Mouse (Mus musculus): ENCODE results near the gene Itpkb.

The Itpkb gene

GRCm38 (mm10) chr1:180312792-180313311 lies 17.4 kb upstream of the Itpkb start:
- in situ Hi-C loops (cut with MboI; ENCODE audit: low pct_unique_long_range_greater_than_20kb in 1 of 2, low sequenced_read_pairs in 2 of 2, unreplicated experiment in 1 of 2), result no loop called here

- in situ Hi-C loops (cut with MboI; ENCODE audit: low pct_unique_long_range_greater_than_20kb in 1 of 2, low sequenced_read_pairs in 2 of 2, unreplicated experiment in 1 of 2), result no loop called here
Measured at GRCm38 (mm10) chr1:180313517-180314440, 16.5 kb upstream of the Itpkb start.

- in situ Hi-C loops (cut with MboI; ENCODE audit: low pct_unique_long_range_greater_than_20kb in 1 of 2, low sequenced_read_pairs in 2 of 2, unreplicated experiment in 1 of 2), result no loop called here
Measured at GRCm38 (mm10) chr1:180314641-180315040, 15.6 kb upstream of the Itpkb start.

- in situ Hi-C loops (cut with MboI; ENCODE audit: low pct_unique_long_range_greater_than_20kb in 1 of 2, low sequenced_read_pairs in 2 of 2, unreplicated experiment in 1 of 2), result no loop called here
Measured at GRCm38 (mm10) chr1:180315127-180315526, 15.2 kb upstream of the Itpkb start.

GRCm38 (mm10) chr1:180317450-180317849 lies 12.8 kb upstream of the Itpkb start:
- in situ Hi-C loops (cut with MboI; ENCODE audit: low pct_unique_long_range_greater_than_20kb in 1 of 2, low sequenced_read_pairs in 2 of 2, unreplicated experiment in 1 of 2), result no loop called here

GRCm38 (mm10) chr1:180318407-180318806 lies 11.9 kb upstream of the Itpkb start:
- in situ Hi-C loops (cut with MboI; ENCODE audit: low pct_unique_long_range_greater_than_20kb in 1 of 2, low sequenced_read_pairs in 2 of 2, unreplicated experiment in 1 of 2), result no loop called here

GRCm38 (mm10) chr1:180319895-180320294 lies 10.4 kb upstream of the Itpkb start:
- in situ Hi-C loops (cut with MboI; ENCODE audit: low pct_unique_long_range_greater_than_20kb in 1 of 2, low sequenced_read_pairs in 2 of 2, unreplicated experiment in 1 of 2), result no loop called here

- in situ Hi-C loops (cut with MboI; ENCODE audit: low pct_unique_long_range_greater_than_20kb in 1 of 2, low sequenced_read_pairs in 2 of 2, unreplicated experiment in 1 of 2), result no loop called here
Measured at GRCm38 (mm10) chr1:180322896-180323295, 7.4 kb upstream of the Itpkb start.

GRCm38 (mm10) chr1:180323491-180323890 lies 6.8 kb upstream of the Itpkb start:
- in situ Hi-C loops (cut with MboI; ENCODE audit: low pct_unique_long_range_greater_than_20kb in 1 of 2, low sequenced_read_pairs in 2 of 2, unreplicated experiment in 1 of 2), result no loop called here

GRCm38 (mm10) chr1:180324271-180324670 lies 6.0 kb upstream of the Itpkb start:
- in situ Hi-C loops (cut with MboI; ENCODE audit: low pct_unique_long_range_greater_than_20kb in 1 of 2, low sequenced_read_pairs in 2 of 2, unreplicated experiment in 1 of 2), result no loop called here

GRCm38 (mm10) chr1:180328794-180329665 lies 1.3 kb upstream of the Itpkb start:
- in situ Hi-C loops (cut with MboI; ENCODE audit: low pct_unique_long_range_greater_than_20kb in 1 of 2, low sequenced_read_pairs in 2 of 2, unreplicated experiment in 1 of 2), result no loop called here

GRCm38 (mm10) chr1:180329706-180330105 lies 579 bp upstream of the Itpkb start:
- in situ Hi-C loops (cut with MboI; ENCODE audit: low pct_unique_long_range_greater_than_20kb in 1 of 2, low sequenced_read_pairs in 2 of 2, unreplicated experiment in 1 of 2), result no loop called here

GRCm38 (mm10) chr1:180330707-180331545 lies 641 bp downstream of the Itpkb start:
- in situ Hi-C loops (cut with MboI; ENCODE audit: low pct_unique_long_range_greater_than_20kb in 1 of 2, low sequenced_read_pairs in 2 of 2, unreplicated experiment in 1 of 2), result no loop called here

- in situ Hi-C loops (cut with MboI; ENCODE audit: low pct_unique_long_range_greater_than_20kb in 1 of 2, low sequenced_read_pairs in 2 of 2, unreplicated experiment in 1 of 2), result no loop called here
Measured at GRCm38 (mm10) chr1:180331546-180332075, 1.3 kb downstream of the Itpkb start.

GRCm38 (mm10) chr1:180332076-180332927 lies 2.0 kb downstream of the Itpkb start:
- in situ Hi-C loops (cut with MboI; ENCODE audit: low pct_unique_long_range_greater_than_20kb in 1 of 2, low sequenced_read_pairs in 2 of 2, unreplicated experiment in 1 of 2), result no loop called here

GRCm38 (mm10) chr1:180332928-180333440 lies 2.7 kb downstream of the Itpkb start:
- in situ Hi-C loops (cut with MboI; ENCODE audit: low pct_unique_long_range_greater_than_20kb in 1 of 2, low sequenced_read_pairs in 2 of 2, unreplicated experiment in 1 of 2), result no loop called here

- in situ Hi-C loops (cut with MboI; ENCODE audit: low pct_unique_long_range_greater_than_20kb in 1 of 2, low sequenced_read_pairs in 2 of 2, unreplicated experiment in 1 of 2), result no loop called here
Measured at GRCm38 (mm10) chr1:180333588-180333987, 3.3 kb downstream of the Itpkb start.
